ENCODE assay signal across 26 mouse cellular contexts in the genomic region with DNA sequence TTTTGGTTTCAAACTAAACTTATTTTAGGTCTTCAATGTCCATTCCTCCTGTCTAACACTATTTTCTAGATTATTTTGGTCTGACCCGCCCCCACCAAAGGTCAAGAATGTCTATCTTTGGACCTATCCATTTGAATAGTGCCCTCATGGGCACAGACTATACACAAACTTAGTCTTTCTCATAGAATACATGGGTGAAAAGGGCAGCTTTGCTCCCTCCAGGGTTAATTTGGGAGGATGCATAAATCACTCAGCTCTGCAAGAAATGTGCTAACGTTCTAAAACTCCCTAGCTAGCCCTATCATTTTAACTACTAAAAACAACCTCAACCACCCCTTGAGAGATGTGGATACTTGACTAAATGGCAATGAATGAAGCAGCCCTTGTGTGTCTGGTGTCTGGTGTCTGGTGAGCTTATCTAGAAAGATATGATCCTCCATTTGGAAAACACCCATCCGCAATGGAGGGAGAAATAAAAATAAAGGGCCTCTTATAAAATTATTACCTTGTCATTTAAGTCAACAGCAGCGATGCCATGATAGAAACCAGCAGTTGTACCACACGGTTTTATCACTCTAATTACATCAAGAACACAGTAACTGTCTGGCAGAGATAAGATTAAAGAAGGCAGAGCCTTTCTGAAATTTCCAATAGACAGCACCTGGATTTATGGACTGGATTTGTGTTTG.
DNase-seq lines count a peak whose midpoint lies in the region; ATAC-seq lines count a peak whose summit lies in the region.
"Had no signal": no experiment of that assay in that cellular context is flagged by ENCODE, and none has a peak within 500 bp of the region (broad histone marks: within the 10 kb centered on the region; RNA-seq: fewer than 3 reads in every experiment).

No protein-coding gene starts in this region.

- ATAC-seq in kidney, embryonic 15.5 days (replicated peaks; ENCODE audit: low FRiP score) = peak; percentile 82
- ATAC-seq: activated CD4-positive, CD25-positive, alpha-beta regulatory T cell, adult 4 months; CD4-positive, CD25-positive, alpha-beta regulatory T cell, adult 4 months; forebrain, embryonic 14.5 days; forebrain, postnatal 0 days; hindbrain, embryonic 16.5 days had no signal

- no peak overlapping the region for H3K4me3 ChIP-seq in kidney, embryonic 15.5 days (replicated peaks)
- H3K4me3 ChIP-seq: forebrain, embryonic 10.5 days; heart, embryonic 12.5 days; heart, embryonic 15.5 days; hindbrain, embryonic 10.5 days; hindbrain, embryonic 13.5 days had no signal

- WGBS in kidney, embryonic 15.5 days = 22% methylated on average over 5 of the region's 5 CpGs

- H3K9me3 ChIP-seq in kidney, embryonic 15.5 days (replicated peaks) = 0 out of 2 replicates have a peak, but pooled peaks cover 5% of the 10 kb centered on the region
- H3K9me3 ChIP-seq: forebrain, embryonic 10.5 days; heart, embryonic 12.5 days; heart, embryonic 15.5 days had no signal

- no peak overlapping the region for H3K4me2 ChIP-seq in kidney, embryonic 15.5 days
- H3K4me2 ChIP-seq: heart, embryonic 12.5 days; heart, embryonic 15.5 days; hindbrain, embryonic 13.5 days had no signal

- no peak for DNase-seq in kidney, postnatal 10 days
- DNase-seq in MN1 (ENCODE audit: low spot score) = peak; percentile 92
- DNase-seq in embryo, embryonic 10.5 days (ENCODE audit: low spot score) = peak; percentile 46
- peak; percentile 6 for DNase-seq in yolk sac, embryonic 10.5 days (ENCODE audit: low spot score)
- DNase-seq in lung, postnatal 4 days = no peak
- DNase-seq: adrenal gland, adult 8-10 months; adrenal gland, postnatal 25 days; cerebellum, adult 11-12 months; cerebellum, adult 8-10 months; cerebellum, postnatal 10 days; cerebellum, postnatal 36 days; gastrocnemius, postnatal 25 days; heart, adult 18-20 months; heart, postnatal 10 days; heart, postnatal 36 days had no signal

- no peak overlapping the region for H3K27ac ChIP-seq in kidney, embryonic 15.5 days
- H3K27ac ChIP-seq: forebrain, embryonic 10.5 days; heart, embryonic 15.5 days; hindbrain, embryonic 10.5 days; hindbrain, embryonic 13.5 days had no signal

- no peaks in the 10 kb centered on the region for H3K27me3 ChIP-seq in kidney, embryonic 15.5 days
- H3K27me3 ChIP-seq: heart, embryonic 12.5 days; heart, embryonic 15.5 days; hindbrain, embryonic 13.5 days had no signal

- no peak overlapping the region for H3K9ac ChIP-seq in kidney, embryonic 15.5 days
- H3K9ac ChIP-seq: forebrain, postnatal 0 days; heart, embryonic 12.5 days; heart, embryonic 15.5 days; hindbrain, embryonic 13.5 days had no signal

- H3K36me3 ChIP-seq in kidney, embryonic 15.5 days = no peaks in the 10 kb centered on the region
- H3K36me3 ChIP-seq: forebrain, embryonic 10.5 days; heart, embryonic 12.5 days; heart, embryonic 15.5 days; hindbrain, embryonic 10.5 days; hindbrain, embryonic 13.5 days had no signal

- peaks cover 8% of the 10 kb centered on the region; the same call in 1 of the 2 replicates for H3K4me1 ChIP-seq in kidney, embryonic 15.5 days
- H3K4me1 ChIP-seq: forebrain, embryonic 10.5 days; heart, embryonic 15.5 days; hindbrain, embryonic 10.5 days; hindbrain, embryonic 13.5 days had no signal

Comparison
In these comparisons a context has a peak if more than half of its experiments do, and no peak if none do; other contexts are left out.
1. DNase-seq: peak in MN1 (single experiment), embryo, embryonic 10.5 days (single experiment) and yolk sac, embryonic 10.5 days (single experiment); none in kidney, postnatal 10 days (single experiment) and lung, postnatal 4 days (0 of 2).